Mouse (Mus musculus) left cerebral cortex, postnatal 14 days (tissue): ENCODE results near the gene Ptges2. TPM values are rescaled to one million over a fixed set of nuclear protein-coding genes. Genes with fewer than 3 reads are reported as not detected.

Source experiments
- DNase-seq, 2 experiments: peaks; one replicate each; pipeline ENCODE4 v3.0.0; 2021 to 2022; ENCODE audit warnings: low spot score in 2 of 2, mixed read lengths in 1 of 2
- intact Hi-C: fragments of 180-260 bp; cut with DNase I; formaldehyde crosslinking; loops from one replicate; pipeline ENCODE4 v1.15.1; 2025
- total RNA-seq, 2 experiments: library from RNA; stranded (reverse); gene quantifications; 2 replicates each; pipeline ENCODE4 v1.2.3; 2021

The Ptges2 gene
- total RNA-seq, 2 experiments from 2014 or later, result 43.5 to 48.3 TPM

DNA sequence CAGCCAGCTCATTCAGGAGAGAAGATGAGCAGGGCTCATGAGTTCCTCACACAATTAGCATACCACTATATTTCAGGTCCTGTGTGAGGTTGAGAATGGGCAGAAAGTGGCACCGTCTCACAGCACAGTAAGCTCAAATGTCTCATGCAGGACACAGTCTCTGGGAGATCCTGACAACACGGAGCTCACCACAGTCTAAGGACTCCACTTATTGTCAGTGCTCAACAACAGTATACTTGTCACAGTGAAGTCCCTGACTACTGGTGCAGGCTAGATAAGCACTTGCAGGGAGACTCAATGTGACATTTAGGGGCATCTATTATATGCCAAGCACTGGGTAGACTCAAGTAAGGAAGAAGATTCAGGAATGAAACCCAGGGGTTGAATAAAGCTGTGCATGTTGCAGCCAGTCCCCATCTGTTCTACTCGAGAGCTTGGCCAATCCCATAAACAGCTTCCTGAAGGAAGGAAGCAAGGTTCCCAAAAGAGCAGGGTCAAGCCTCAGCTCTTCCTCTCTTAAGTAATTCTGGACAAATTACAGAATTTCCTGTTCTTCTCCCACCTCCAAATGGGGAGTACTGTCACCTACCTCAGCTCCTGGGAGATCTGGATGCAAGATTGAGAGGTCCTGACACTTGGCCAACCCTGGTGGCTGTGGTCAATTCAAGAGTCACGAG is 33.7 kb downstream of the Ptges2 start:
- intact Hi-C loops, result no loop called here

DNA sequence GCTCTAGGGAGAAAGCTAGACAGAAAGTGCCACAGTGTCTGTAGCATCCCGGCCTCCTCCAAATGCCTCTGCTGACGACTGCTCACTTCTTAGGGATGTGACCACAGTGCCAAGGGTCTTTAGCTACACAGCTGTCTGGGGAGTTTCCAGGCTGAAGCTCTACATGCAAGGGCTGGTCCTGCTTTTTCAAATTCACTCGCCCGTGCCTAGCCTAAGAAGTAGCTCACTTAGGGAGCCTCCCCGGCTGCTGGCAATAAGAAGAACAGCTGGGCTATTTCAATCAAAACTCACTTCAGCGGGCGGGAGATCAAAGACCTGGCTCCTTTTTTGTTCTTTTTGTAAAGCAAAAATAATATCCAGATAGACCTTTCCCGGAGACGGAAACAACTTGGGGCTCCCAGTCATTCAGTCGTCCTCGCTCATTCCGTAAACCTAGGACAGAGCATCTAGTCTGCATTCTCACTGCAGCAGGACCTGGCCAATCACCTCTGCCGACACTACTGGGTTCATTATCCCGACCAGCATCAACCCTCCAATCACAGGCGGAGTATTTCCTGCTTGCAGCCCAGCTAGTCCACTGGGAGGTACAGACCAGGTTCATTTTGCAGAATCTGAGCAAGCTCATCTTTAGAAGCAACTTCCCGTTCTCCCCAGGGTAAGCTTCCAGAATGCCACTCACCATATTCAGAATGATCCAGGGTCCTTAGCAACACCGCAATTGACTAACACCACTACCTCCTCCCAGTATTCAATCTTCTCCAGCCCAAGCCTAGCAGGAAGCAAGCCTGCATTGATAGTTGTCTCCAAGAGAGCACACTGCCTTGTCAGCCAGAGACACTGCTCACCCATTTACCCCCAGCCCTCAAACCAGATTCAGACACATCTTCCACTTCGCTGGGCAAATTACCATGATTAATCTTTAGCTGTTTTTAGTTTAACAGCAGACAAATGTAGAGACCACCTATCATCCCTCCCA is 35.3 kb downstream of the Ptges2 start:
- peak; percentile 87 to 95 for DNase-seq
- intact Hi-C loops, result no loop called here

More for the DNA sequence above, 33.7 kb downstream of the Ptges2 start:
- DNase-seq, result no peak

- DNase-seq, result no peak
- intact Hi-C loops, result no loop called here
Measured at GRCm38 (mm10) chr2:32436686-32437372, 41.1 kb downstream of the Ptges2 start.

DNA sequence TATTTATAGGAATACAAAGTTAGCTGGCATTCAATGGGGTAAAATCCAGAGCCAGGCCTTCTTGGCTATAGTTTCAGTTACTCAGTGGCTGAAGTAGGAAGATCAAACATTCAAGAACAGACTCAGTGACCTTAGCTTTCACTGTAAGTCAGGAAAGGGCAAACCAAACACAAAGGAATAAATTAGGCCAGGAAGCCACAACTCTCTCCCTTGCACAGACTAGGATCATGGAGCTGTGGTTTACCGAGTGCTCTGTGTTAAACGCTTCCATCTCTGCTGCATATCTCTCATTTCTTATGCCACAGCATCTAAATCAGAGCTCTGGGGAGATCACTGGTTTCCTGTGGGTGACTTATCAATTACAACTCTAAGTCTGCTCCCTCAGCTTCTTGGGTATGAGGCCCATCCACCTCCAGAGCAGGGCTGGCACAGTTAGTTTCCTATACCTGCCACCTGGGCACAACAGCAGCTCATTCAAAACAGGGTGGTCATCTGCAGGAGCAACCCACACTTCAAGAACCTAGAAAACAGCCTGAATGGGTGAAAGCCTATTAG is 42.0 kb downstream of the Ptges2 start:
- no peak for DNase-seq
- intact Hi-C loops, result no loop called here

- intact Hi-C loops, result no loop called here
- DNase-seq, result no peak
Measured at GRCm38 (mm10) chr2:32438733-32439132, 43.0 kb downstream of the Ptges2 start.

DNA sequence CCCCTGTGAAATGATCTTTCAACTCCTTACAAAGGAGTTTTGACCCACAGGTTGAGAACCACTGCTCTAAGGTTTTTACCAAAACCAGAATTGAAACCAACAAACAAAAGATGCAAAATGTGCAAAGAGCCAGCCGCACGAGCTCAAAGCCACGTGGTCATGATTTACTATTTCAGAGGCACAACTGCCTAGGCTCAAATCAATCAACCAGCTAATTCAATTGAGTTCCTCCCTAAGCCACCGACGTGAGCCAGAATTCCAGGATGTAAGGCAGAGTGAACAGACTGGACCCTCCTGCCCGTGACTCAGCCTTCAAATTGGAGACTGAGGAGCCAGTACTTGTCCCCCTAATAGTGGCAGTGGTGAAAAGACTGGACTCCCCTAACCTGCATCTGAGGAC is 43.5 kb downstream of the Ptges2 start:
- intact Hi-C loops, result no loop called here

GRCm38 (mm10) chr2:32440164-32440563 is 44.5 kb downstream of the Ptges2 start:
- no peak for DNase-seq
- intact Hi-C loops, result no loop called here

More for the DNA sequence above, 43.5 kb downstream of the Ptges2 start:
- no peak for DNase-seq

DNA sequence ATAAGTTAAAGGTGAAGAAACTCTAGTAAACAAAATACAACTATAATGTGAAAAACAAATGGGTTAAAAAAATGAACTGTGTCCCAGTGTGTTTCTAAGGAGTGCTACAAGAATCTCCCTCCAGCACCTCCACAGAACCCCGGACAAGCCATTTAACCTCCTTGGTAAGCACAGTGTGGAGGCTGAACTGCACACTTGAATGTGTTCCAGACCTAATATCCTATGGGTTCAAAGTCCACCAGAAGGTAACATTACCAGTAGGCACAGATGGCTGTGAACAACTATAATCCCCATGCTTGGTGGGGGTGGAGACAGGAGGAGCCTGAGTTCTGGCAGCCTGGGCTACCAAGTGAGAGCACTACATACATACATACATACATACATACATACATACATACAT is 44.9 kb downstream of the Ptges2 start:
- intact Hi-C loops, result no loop called here

DNA sequence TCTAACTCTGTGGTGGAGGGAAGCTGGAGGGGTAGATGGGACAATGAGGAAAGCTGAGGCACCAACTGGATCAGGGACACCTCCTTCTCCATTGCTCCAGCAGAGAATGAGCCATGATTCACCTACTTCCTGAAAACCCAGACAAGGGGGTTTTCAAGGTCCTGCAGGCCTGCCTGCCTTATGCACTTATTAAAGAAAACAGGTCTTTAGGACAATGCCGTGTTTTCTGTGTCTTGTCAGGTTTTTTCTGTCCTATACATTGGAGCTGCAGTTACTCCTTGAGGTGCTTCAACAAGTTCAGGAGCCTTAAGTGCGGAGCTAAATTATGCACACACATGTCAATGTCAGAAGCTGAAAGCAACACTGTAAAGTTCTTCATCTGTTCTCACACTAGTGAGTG is 45.9 kb downstream of the Ptges2 start:
- intact Hi-C loops, result no loop called here
- DNase-seq, result no peak

More for the DNA sequence above, 44.9 kb downstream of the Ptges2 start:
- no peak for DNase-seq

DNA sequence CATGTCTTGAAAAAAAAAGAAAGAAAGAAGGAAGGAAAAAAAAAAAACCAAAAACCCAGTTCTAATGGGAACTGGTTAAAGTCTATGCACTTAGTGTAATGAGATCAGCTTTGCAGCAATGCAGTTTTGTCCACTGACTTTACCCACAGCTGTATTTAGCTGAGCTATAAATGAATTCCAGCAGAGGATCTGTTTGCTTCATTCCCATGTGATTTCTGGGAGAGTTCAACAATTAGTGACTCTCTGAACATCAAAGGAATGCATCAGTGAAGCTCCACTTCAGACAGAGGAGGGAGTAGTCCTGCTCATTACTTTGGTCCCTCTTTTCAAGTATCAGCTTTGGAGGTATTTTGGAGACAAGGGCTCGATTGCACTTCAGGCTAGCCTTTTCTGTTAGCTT is 49.8 kb downstream of the Ptges2 start:
- intact Hi-C loops, result no loop called here
- DNase-seq, result no peak

DNA sequence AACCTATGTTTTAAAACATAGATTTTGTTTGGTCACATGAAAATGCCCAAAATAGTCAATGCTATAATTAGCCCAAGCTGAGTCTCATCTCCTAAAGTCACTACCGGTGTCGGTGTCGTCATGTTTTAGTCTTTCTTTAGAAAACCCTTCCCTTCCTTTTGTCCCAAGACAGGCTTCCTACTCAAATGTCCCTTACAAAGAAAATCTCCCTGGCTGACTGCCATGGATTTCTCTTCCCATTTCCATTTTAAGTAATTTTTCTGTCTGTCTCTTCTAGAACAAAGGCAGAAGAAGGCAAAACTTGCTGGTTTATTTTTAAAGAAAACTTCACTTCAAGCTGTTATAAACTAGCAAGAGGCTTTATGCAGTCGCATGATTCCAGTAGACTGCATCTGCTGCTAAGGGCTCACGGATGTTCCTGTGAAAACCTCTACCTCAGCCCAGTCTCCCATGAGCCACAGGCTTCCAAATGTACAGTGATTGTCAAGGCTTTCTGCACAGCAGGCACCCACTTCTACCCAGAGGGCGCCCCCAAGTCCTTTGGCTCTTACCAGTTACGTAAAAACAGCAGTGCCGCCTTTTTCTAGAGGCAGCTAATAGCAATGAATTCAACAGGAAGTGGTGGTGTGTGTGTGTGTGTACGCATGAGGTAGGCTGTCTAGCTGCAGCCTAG is 51.7 kb downstream of the Ptges2 start:
- intact Hi-C loops, result no loop called here
- DNase-seq, result peak; percentile 69 to 70

DNA sequence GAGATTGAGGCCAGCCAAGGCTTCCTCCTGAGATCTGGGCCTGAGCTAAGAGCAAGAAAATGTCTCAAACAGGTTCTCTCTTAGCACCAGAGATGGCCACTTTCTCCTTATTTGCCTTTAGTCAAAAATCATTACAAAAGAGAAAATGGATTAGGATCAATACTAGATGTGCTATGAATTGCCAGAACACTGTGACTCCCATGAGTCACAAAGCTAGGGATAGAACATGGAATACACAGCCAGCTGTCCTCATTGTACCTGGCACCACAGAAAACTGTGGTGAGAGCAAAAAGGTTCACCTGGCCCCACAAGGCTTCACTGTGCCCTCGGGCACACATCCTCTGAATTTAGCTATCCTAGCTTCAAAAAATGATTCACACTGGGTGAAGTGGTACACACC is 52.8 kb downstream of the Ptges2 start:
- DNase-seq, result no peak
- intact Hi-C loops, result no loop called here

DNA sequence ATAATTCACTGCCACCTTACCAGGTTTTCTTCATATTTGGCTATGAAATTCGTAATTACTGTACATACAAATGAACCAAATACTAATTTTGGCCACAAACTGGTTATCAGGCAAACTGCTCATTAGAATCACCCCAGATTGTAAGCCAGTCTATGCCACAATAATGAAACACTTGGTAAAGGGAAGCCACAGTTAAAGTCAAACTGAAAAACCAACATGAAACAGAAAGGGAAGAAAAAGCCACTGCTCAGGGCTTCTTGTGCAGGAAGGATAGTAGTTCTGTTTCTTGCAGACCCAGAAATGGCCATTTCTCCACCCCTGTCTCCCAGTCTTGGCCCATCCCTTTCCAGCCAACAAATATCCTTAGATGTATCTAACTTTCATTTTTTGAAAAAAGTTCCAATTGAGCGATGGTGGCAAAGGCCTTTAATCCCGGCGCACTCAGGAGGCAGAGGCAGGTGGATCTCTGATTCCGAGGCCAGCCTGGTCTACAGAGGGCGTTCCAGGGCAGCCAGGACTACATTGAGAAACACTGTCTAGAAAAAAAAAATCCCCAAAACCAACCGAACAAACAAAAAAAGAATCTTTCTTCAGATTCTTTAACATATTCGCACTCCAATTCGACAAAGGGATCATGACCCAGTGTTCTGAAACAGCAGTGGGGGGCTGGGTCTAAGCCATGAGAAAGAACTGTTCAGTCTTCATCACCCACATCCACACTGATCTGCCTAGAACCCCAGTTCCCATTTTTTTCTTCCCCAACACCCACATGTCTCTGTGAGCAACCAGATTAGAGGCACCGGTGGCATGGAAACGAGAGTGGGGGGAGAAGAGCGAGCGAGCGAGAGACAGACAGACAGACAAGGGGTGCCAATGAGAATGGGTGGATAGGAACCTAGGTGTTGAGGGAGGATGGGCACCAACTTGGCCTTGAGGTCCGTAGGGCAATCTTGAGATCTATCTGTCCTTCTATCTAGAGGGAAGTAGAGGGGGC is 54.4 kb downstream of the Ptges2 start, which contains the start of gene Naif1:
Gene Naif1 (plus strand): TSS at position 697 of the 994 bp plus-strand sequence.
- intact Hi-C loops, result no loop called here
- DNase-seq, result peak; percentile 62 to 75

DNA sequence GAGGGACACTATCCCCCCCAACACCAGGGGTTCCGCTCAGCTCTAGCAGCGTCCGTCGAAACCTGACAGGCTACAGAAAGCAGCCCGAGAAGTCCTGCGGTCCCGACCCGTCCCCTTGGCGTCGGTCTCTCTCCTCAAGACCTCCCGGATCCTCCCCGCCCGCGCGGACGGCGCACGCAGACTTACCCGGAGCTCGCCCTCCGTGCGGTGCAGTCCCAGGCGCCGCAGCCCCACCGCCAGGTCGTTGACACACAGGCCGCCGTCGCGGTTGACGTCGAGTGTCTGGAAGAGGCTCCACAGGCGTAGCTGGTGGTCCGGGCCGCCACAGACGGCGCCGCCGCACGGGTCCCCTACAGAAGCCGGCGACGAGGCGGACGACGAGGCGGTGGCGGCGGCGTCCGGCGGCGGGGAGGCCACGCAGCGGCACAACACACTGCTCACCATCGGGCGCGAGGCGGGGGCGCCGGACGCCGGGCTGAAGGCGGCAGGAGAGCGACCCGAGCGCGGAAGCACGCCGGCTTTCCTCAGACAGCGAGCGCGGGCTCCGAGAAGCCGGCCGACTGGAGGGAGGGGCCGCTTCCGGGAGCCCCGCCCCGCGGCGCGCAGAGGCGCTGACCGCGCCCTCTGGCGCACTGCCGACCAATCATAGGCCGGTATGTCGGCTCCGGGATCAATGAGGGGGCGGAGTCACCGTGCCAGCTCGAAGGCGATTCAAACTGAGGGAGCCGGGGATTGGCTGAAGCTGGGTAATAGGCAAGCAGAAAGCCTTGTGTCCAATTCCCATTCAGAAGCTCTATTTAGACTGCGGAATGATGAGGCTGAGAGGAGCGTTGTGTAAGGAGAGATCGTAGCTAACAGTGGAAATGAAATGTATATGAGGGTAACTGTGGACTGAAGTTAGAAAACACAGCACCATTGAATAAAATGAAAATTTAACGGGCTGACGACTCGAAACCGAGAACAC is 55.5 kb downstream of the Ptges2 start, which contains the start of gene Slc25a25:
Gene Slc25a25 (minus strand): TSS at position 565 of the 964 bp plus-strand sequence.
- peak; percentile 99 for DNase-seq
- intact Hi-C loops, result no loop called here

DNA sequence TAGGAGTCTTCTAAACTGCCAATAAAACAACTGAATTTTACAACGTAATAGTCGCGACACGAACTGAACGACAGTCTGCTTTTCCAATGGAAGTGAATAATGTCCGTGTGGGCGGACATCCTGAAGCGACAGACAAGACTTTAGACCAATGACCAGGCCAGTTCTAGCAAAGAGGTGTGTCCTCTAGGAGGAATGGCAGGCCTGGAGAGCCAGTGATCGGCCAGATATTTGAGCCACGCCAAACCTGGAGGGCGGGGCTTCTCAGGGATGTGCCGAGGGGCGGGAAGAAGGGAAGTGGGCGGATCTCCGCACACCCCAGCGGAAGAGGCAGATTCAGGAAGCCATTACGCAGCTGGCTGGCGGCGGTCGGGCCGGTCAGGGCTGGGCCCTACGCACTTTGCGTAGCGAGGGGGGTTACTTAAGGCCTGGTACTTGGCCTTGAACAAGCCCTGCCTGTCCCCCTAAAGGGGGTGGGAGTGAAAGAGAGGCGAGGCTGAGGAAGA is 56.2 kb downstream of the Ptges2 start:
- intact Hi-C loops, result no loop called here
- peak; percentile 99 to 100 for DNase-seq

GRCm38 (mm10) chr2:32452441-32452971 is 56.8 kb downstream of the Ptges2 start:
- intact Hi-C loops, result no loop called here
- DNase-seq, result peak in 1 of 2 experiments; percentile 29
